Mouse (Mus musculus) midbrain, embryonic 16.5 days (tissue): Measurements from ENCODE around the gene Wdr18. TPM values are rescaled to one million over a fixed set of nuclear protein-coding genes. Genes with fewer than 3 reads are reported as not detected.

Experiments used
- ATAC-seq: fragments of 200-750 bp; cut with Nextera tagmentation; 2 replicates; pipeline ENCODE4 v1.8.0; 2017; ENCODE audit warnings: moderate TSS enrichment
- H3K27ac ChIP-seq: fragments of 300-500 bp; sonication (generic); 2 replicates; pipeline ENCODE4 v1.5.1; 2014; ENCODE audit warnings: mild to moderate bottlenecking, low read length, mixed read lengths
- H3K27me3 ChIP-seq: fragments of 300-500 bp; sonication (generic); 2 replicates; pipeline ENCODE4 v1.6.1; 2014; ENCODE audit warnings: low read depth, low read length, mixed read lengths; ENCODE audit not compliant: control insufficient read depth, insufficient read depth
- H3K36me3 ChIP-seq: fragments of 300-500 bp; sonication (generic); 2 replicates; pipeline ENCODE4 v1.6.1; 2014; ENCODE audit warnings: mild to moderate bottlenecking, low read length, moderate library complexity, mixed read lengths; ENCODE audit not compliant: control insufficient read depth, insufficient read depth
- H3K4me1 ChIP-seq: fragments of 300-500 bp; sonication (generic); 2 replicates; pipeline ENCODE4 v1.6.1; 2014; ENCODE audit warnings: mild to moderate bottlenecking, low read length, mixed read lengths; ENCODE audit not compliant: control insufficient read depth, insufficient read depth
- H3K4me2 ChIP-seq: fragments of 300-500 bp; sonication (generic); 2 replicates; pipeline ENCODE4 v1.6.1; 2014; ENCODE audit warnings: mild to moderate bottlenecking, low read length, mixed read lengths
- H3K4me3 ChIP-seq: fragments of 300-500 bp; sonication (generic); 2 replicates; pipeline ENCODE4 v1.5.1; 2014; ENCODE audit warnings: low read depth, mild to moderate bottlenecking, low read length, moderate library complexity, mixed read lengths
- H3K9ac ChIP-seq: fragments of 300-500 bp; sonication (generic); 2 replicates; pipeline ENCODE4 v1.6.1; 2014; ENCODE audit warnings: low read depth, low read length, mixed read lengths
- H3K9me3 ChIP-seq: fragments of 300-500 bp; sonication (generic); replicated peaks from 2 replicates; pipeline ENCODE4 v1.6.1; 2014; ENCODE audit warnings: mild to moderate bottlenecking, low read length, mixed read lengths; ENCODE audit not compliant: control insufficient read depth, poor library complexity, severe bottlenecking
- WGBS: fragments of 180-500 bp; shearing (Covaris S2); extraction: QIAGEN DNeasy Blood & Tissue Kit; methylation state at CpG from one replicate; pipeline ENCODE4 v1.1.7; 2014; 5-methylcytosine and 5-hydroxymethylcytosine counted together
- polyA plus RNA-seq: library from polyadenylated mRNA; unstranded; fragments of >200 nt; fragmentation: Nextera tagmentation; extraction: Ambion mirVana; gene quantifications from 2 replicates; pipeline ENCODE4 v1.2.1, GENCODE M21; 2015

Gene Wdr18
- polyA plus RNA-seq, 1 experiment from 2014 or later = 89.4 TPM

DNA sequence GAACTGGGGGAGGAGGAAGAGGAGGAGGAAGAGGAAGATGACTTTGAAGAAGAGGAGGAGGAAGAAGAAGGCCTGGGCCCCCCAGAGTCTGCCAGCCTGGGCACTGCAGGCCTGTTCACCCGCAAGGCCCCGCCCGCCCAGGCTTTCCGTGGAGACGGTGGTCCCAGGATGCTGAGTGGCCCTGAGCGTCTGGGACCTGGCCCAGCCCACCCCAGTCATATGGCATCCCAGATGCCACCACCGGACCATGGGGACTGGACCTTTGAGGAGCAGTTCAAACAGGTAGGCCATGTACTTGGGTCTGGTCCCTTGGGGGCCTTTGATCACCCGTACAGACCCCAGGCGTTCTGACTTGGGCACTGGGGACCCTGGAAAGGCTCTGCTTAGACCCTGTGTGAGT lies 28.2 kb upstream of the Wdr18 start:
- no peak overlapping the region for H3K9ac ChIP-seq
- peaks cover 12% of the 10 kb centered on the region for H3K4me1 ChIP-seq
- peaks cover 9% of the 10 kb centered on the region for H3K36me3 ChIP-seq
- no peak overlapping the region for H3K4me2 ChIP-seq
- H3K9me3 ChIP-seq = no peaks in the 10 kb centered on the region
- no peaks in the 10 kb centered on the region for H3K27me3 ChIP-seq
- no peak overlapping the region for H3K27ac ChIP-seq
- 83% methylated on average over 9 of the region's 9 CpGs for WGBS
- no peak overlapping the region for H3K4me3 ChIP-seq
- ATAC-seq = no peak

DNA sequence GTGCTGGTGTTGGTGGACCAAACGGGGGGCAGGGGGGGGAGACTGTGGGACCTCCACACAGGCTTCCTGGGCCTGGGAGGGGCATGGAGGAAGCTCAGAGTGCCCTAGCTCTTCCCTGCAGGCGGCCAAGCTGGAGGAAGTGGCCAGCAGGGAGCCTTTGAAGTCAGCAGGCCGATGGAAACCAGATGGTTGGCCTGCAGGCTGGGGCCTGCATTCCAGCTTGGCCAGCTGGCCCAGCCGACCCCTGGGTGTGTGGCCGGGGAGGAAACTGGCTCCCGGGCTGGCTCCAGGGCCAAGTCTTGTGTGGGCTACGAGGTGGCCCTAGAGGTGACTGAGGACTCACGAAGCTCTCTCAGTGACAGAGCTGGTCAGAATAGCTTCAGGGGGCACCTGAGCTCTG lies 27.2 kb upstream of the Wdr18 start:
- H3K27me3 ChIP-seq = no peaks in the 10 kb centered on the region
- no peaks in the 10 kb centered on the region for H3K9me3 ChIP-seq
- H3K4me2 ChIP-seq = no peak overlapping the region
- H3K9ac ChIP-seq = peak overlapping the region; percentile 10; the same call in 1 of the 2 replicates
- no peak for ATAC-seq
- H3K4me3 ChIP-seq = no peak overlapping the region
- H3K36me3 ChIP-seq = peaks cover 11% of the 10 kb centered on the region
- WGBS = 18% methylated on average over 8 of the region's 8 CpGs
- peak overlapping the region; percentile 43 for H3K27ac ChIP-seq
- peaks cover 16% of the 10 kb centered on the region for H3K4me1 ChIP-seq

DNA sequence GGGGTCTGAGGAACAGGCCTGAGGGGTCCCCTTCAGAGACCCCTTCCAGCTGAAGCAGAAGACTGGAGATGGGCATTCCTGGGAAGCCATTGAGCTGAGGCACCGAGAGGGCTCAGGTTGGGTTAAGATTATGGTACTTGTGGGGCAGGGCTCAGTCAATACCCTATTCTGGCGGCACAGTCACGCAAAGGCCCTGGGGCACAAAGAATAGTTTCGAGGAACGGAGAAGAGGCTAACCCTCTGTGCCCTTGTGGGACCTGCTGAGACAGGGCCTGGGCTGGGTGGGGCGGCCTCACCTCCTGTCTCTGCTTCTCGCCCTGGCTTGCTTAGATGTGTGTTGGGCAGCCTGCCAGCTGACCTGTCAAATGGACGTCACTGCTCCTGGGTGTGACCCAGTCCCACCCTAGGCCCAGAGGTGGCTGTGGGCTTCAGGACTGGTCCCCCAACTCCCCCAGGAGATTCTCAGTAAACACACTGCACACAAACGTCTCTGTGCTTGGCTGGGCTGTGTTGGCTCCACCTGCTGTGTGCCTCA lies 26.7 kb upstream of the Wdr18 start:
- WGBS = 71% methylated on average over 9 of the region's 9 CpGs
- Histone ChIP-seq H3K4me2 (no peak overlapping the region), H3K4me3 (no peak overlapping the region), H3K4me1 (peaks cover 16% of the 10 kb centered on the region), H3K27ac (peak overlapping the region; percentile 43), H3K9ac (no peak overlapping the region), H3K9me3 (no peaks in the 10 kb centered on the region), H3K27me3 (no peaks in the 10 kb centered on the region), H3K36me3 (peaks cover 11% of the 10 kb centered on the region)
- no peak for ATAC-seq

DNA sequence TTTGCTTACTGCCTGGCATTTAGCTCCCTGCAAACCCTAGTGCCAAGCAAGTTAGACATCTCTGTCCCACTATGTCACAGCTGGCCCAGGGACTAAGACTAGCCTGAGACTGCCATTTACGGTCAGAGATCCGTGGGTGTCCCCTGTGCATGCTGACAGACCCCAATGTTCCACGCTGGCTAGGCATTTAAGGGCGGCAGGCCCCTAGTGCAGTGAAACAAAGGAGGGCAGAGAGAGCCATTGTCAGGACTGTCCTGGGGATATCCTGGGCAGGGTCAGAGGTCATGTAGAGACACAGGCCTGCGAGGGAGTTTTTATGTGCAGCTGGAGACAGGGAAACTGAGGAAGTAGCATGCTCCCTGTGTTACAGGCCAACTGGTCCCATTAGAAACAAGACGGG lies 26.1 kb upstream of the Wdr18 start:
- no peak for ATAC-seq
- no peak overlapping the region for H3K9ac ChIP-seq
- no peak overlapping the region for H3K27ac ChIP-seq
- no peak overlapping the region for H3K4me3 ChIP-seq
- H3K4me2 ChIP-seq = no peak overlapping the region
- H3K36me3 ChIP-seq = peaks cover 11% of the 10 kb centered on the region
- 32% methylated on average over 6 of the region's 6 CpGs for WGBS
- H3K4me1 ChIP-seq = peaks cover 12% of the 10 kb centered on the region
- H3K27me3 ChIP-seq = no peaks in the 10 kb centered on the region
- H3K9me3 ChIP-seq = no peaks in the 10 kb centered on the region

DNA sequence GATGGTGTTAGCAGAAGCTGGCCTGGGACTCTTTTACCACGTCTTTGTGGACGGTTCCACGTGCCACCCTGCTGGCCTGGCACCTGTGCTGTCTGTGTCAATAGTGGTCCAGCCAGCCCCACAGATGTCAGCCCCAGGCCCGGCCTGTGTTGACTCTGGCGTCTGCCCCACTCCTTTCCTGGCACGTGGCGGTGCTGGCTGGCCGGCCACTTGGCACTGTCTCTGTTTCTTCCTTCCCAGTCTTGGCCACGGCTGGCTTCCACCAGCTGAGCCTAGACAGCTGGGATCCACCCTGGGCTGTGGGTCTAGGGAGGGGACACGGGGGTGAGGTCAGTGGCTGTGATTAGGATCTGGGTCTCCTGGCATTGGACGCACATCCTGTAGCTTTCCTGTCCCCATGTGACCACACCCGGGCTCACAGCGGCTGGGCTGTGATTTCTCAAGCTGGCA lies 25.7 kb upstream of the Wdr18 start:
- Histone ChIP-seq H3K36me3 (peaks cover 11% of the 10 kb centered on the region), H3K4me2 (no peak overlapping the region), H3K27me3 (no peaks in the 10 kb centered on the region), H3K9me3 (no peaks in the 10 kb centered on the region), H3K4me1 (peaks cover 7% of the 10 kb centered on the region), H3K9ac (no peak overlapping the region), H3K27ac (no peak overlapping the region), H3K4me3 (no peak overlapping the region)
- whole genome bisulfite sequencing = 55% methylated on average over 13 of the region's 13 CpGs
- ATAC-seq = no peak

DNA sequence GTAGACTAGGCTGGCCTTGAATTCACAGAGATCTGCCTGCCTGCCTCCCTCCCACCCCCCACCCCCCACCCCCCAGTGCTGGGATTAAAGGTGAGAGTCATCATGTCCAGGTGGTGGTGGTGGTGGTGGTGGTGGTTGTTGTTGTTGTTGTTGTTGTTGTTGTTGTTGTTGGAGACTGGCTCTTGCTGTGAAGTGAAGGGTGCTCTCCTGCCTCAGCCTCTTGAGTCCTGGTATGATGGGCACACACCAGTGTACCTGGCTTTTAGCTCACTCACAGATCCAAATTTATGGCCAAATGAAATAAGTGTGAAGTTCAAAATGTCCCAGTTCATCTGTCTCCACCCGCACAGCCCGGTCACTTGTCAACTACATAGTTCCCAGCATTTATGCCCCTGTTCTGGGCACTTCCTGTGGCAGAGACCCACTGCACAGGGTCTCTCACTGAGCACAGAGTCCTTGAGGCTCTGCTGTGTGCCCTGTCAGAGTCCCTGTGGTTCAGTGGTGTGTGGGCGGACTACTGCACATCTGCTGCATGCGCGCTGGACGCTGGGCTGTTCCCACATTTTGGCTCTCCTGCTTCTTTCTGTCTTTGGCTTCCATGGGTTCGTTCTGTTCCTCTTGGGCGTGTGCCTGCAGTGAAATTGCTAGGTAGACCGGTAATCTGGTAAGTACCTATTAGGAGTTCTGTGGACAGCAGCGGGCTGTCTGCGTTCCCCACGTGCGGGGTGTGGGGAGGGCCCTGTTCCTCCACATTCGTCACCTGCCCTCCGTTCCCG lies 25.0 kb upstream of the Wdr18 start:
- Histone ChIP-seq H3K9ac (no peak overlapping the region), H3K4me2 (no peak overlapping the region), H3K4me1 (peaks cover 4% of the 10 kb centered on the region; the same call in 1 of the 2 replicates), H3K36me3 (peaks cover 11% of the 10 kb centered on the region), H3K9me3 (no peaks in the 10 kb centered on the region), H3K27ac (no peak overlapping the region), H3K4me3 (no peak overlapping the region), H3K27me3 (no peaks in the 10 kb centered on the region)
- WGBS = 87% methylated on average over 16 of the region's 16 CpGs
- no peak for ATAC-seq

DNA sequence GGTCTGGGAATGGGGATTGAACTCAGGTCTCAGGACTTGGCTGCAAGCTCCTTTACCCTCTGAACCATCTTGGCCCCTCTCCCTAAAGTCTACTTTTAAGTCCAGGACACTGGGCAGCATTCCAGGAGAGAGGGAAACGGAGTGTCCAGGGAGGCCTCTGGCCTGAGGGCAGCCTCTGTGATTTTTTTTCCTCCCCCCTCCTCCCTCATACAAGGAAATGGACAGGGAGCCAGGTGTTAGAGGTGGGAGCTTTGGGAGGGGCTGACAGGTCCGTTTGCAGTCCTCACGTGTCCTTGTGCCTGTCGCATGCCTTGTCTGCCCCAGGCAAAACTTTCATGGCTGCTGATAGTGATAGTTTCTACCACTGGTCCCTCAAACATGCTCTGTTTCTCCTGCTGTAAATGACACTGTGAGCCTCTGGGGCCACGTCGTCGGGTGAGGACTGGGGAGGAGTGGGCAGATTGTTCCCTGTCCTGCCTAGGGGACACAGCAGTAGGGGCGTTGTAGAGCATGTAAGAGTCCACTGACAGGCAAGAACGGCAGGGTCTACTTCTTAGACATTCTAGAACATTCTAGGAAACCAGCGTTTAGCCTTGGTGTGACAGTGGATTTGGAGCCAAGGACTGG lies 23.6 kb upstream of the Wdr18 start:
- Histone ChIP-seq H3K9ac (no peak overlapping the region; the same call in 1 of the 2 replicates), H3K9me3 (no peaks in the 10 kb centered on the region), H3K4me3 (no peak overlapping the region), H3K27ac (no peak overlapping the region), H3K27me3 (no peaks in the 10 kb centered on the region), H3K4me1 (peaks cover 4% of the 10 kb centered on the region; the same call in 1 of the 2 replicates), H3K36me3 (peaks cover 9% of the 10 kb centered on the region), H3K4me2 (no peak overlapping the region)
- no peak for ATAC-seq
- WGBS = 80% methylated on average over 10 of the region's 10 CpGs

DNA sequence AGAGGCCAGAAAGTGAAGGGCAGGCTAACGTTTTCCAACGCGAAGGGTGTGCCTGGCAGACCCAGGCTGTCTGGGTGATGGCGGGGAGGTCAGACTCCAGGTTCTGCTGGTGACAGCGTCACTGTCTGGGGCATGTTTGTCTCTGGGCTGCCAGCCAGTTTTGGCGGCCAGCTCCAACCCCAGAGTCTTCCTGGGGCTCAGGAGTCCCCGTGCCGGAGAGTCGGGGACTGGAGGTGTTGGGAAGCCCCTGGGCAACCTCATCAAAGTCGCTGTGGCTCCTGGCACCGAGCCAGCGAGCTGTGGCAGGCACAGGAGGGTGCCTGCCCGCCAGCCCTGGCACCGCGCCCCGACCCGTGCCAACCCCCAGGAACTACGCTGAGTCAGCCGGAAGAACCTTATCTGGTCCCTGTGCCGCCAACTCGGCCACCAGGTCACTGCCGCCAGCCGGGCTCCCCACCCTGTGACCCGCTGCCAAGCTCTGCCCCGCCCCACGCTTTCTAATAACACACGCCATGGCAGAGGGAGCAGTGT lies 23.0 kb upstream of the Wdr18 start:
- 56% methylated on average over 27 of the region's 27 CpGs for WGBS
- H3K9me3 ChIP-seq = no peaks in the 10 kb centered on the region
- no peaks in the 10 kb centered on the region for H3K27me3 ChIP-seq
- no peak overlapping the region for H3K27ac ChIP-seq
- no peak overlapping the region for H3K4me3 ChIP-seq
- no peak for ATAC-seq
- H3K4me1 ChIP-seq = peaks cover 4% of the 10 kb centered on the region; the same call in 1 of the 2 replicates
- 0 out of 2 replicates have a peak overlapping the region, but pooled peaks have one; percentile 14 for H3K4me2 ChIP-seq
- peak overlapping the region; percentile 26; the same call in 1 of the 2 replicates for H3K9ac ChIP-seq
- peaks cover 8% of the 10 kb centered on the region for H3K36me3 ChIP-seq
